Mouse (Mus musculus) embryo, embryonic 10.5 days (tissue): ENCODE measurements around the gene Serpinb6a.
"Not testable (repeated sequence)": the region's sequence is repeated elsewhere in the genome, so short reads cannot be mapped to it uniquely, and the experiment has no call there.

Experiments
- DNase-seq: peaks from one replicate; pipeline ENCODE4 v3.0.0-alpha.2; 2015; ENCODE audit warnings: low spot score

The Serpinb6a gene

GRCm38 (mm10) chr13:33989625-33990024 lies 13.0 kb downstream of the Serpinb6a start:
- no peak for DNase-seq

- no peak for DNase-seq
Measured at GRCm38 (mm10) chr13:33966574-33966973, 36.0 kb downstream of the Serpinb6a start.

GRCm38 (mm10) chr13:33966025-33966412 lies 36.6 kb downstream of the Serpinb6a start:
- peak; percentile 1 for DNase-seq

- peak; percentile 44 for DNase-seq
Measured at GRCm38 (mm10) chr13:33965056-33966024, 37.3 kb downstream of the Serpinb6a start.

- peak; percentile 90 for DNase-seq
Measured at GRCm38 (mm10) chr13:33964206-33965046, 38.2 kb downstream of the Serpinb6a start, which contains the start of gene Nqo2. Gene Nqo2, plus strand, starts transcription at chr13:33964687.

- no peak for DNase-seq
Measured at GRCm38 (mm10) chr13:33959771-33960170, 42.8 kb downstream of the Serpinb6a start.

- DNase-seq: peak; percentile 83
Measured at GRCm38 (mm10) chr13:33956571-33957421, 45.8 kb downstream of the Serpinb6a start.

GRCm38 (mm10) chr13:33952947-33953346 lies 49.6 kb downstream of the Serpinb6a start:
- DNase-seq: no peak

- no peak for DNase-seq
Measured at GRCm38 (mm10) chr13:33952075-33952449, 50.5 kb downstream of the Serpinb6a start.

- DNase-seq: no peak
Measured at GRCm38 (mm10) chr13:33951308-33952074, 51.1 kb downstream of the Serpinb6a start.

GRCm38 (mm10) chr13:33942212-33942779 lies 60.3 kb downstream of the Serpinb6a start:
- DNase-seq: peak; percentile 53

- no peak for DNase-seq
Measured at GRCm38 (mm10) chr13:33941288-33941808, 61.2 kb downstream of the Serpinb6a start.

GRCm38 (mm10) chr13:33937587-33937986 lies 65.0 kb downstream of the Serpinb6a start:
- DNase-seq: not testable (repeated sequence)

- DNase-seq: no peak
Measured at GRCm38 (mm10) chr13:33937151-33937550, 65.4 kb downstream of the Serpinb6a start.

GRCm38 (mm10) chr13:33935465-33936181 lies 67.0 kb downstream of the Serpinb6a start:
- peak; percentile 68 for DNase-seq

GRCm38 (mm10) chr13:33934743-33935142 lies 67.9 kb downstream of the Serpinb6a start:
- DNase-seq: no peak

- no peak for DNase-seq
Measured at GRCm38 (mm10) chr13:33930912-33931311, 71.7 kb downstream of the Serpinb6a start.

- DNase-seq: no peak
Measured at GRCm38 (mm10) chr13:33930281-33930680, 72.3 kb downstream of the Serpinb6a start.

- DNase-seq: no peak
Measured at GRCm38 (mm10) chr13:33921699-33922098, 80.9 kb downstream of the Serpinb6a start.

- no peak for DNase-seq
Measured at GRCm38 (mm10) chr13:33921041-33921440, 81.6 kb downstream of the Serpinb6a start.
